In the genomic region with DNA sequence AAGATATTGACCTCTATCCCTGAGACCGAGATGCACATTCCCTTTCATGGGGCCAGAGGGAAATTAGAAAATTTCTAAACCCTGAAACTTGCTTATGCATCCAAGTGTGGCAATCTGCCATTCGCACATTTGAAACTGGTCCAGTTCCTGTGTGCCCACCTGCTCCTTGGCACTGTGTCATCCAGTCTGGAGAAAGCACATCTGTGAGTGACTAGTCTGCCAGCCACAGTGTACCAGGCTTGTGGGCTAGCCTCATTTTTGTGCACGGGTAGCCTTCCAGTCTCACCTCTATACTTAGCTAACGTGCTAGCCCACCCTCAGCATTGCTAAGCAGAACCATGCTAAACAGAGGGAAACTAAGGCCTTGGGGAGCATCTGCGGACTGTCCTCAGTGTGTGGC, we compare ENCODE assay signal across 9 mouse cellular contexts. TPM values are rescaled to one million over a fixed set of nuclear protein-coding genes. Genes with fewer than 3 reads are reported as not detected.
DNase-seq lines count a peak whose midpoint lies in the region; ATAC-seq lines count a peak whose summit lies in the region.
"Had no signal": no experiment of that assay in that cellular context is flagged by ENCODE, and none has a peak within 500 bp of the region (broad histone marks: within the 10 kb centered on the region; RNA-seq: fewer than 3 reads in every experiment).

No protein-coding gene starts in this region.

- intact Hi-C loops in left cerebral cortex, postnatal 25 days (cut with DNase I) = loop anchor here (5.0 kb wide), 1 partner anchor 282 kb away; no protein-coding TSS in a partner anchor

- ATAC-seq in midbrain, embryonic 13.5 days = no peak
- ATAC-seq in midbrain, embryonic 11.5 days (ENCODE audit: low FRiP score) = no peak

- H3K36me3 ChIP-seq in midbrain, embryonic 13.5 days = peaks cover 28% of the 10 kb centered on the region
- no peaks in the 10 kb centered on the region for H3K36me3 ChIP-seq in midbrain, embryonic 11.5 days (ENCODE audit: control insufficient read depth, insufficient read depth, low read length)

- H3K9me3 ChIP-seq in midbrain, embryonic 13.5 days = no peaks in the 10 kb centered on the region
- H3K9me3 ChIP-seq in midbrain, embryonic 11.5 days (ENCODE audit: control insufficient read depth, low read length) = no peaks in the 10 kb centered on the region

- H3K4me3 ChIP-seq in midbrain, embryonic 13.5 days (replicated peaks) = no peak overlapping the region
- no peak overlapping the region for H3K4me3 ChIP-seq in midbrain, embryonic 11.5 days (ENCODE audit: low read depth, low read length)

- no peaks in the 10 kb centered on the region for H3K27me3 ChIP-seq in midbrain, embryonic 13.5 days
- no peaks in the 10 kb centered on the region for H3K27me3 ChIP-seq in midbrain, embryonic 11.5 days (ENCODE audit: control insufficient read depth, insufficient read depth, low read length)

- peaks cover 40% of the 10 kb centered on the region for H3K4me1 ChIP-seq in midbrain, embryonic 13.5 days (replicated peaks)
- peaks cover 10% of the 10 kb centered on the region for H3K4me1 ChIP-seq in midbrain, embryonic 11.5 days (ENCODE audit: control insufficient read depth, insufficient read depth, low read length)

- H3K4me2 ChIP-seq in midbrain, embryonic 13.5 days (replicated peaks) = no peak overlapping the region
- H3K4me2 ChIP-seq in midbrain, embryonic 11.5 days = no peak overlapping the region

- H3K9ac ChIP-seq in midbrain, embryonic 13.5 days (replicated peaks) = no peak overlapping the region
- no peak overlapping the region for H3K9ac ChIP-seq in midbrain, embryonic 11.5 days (ENCODE audit: low read length)

- H3K27ac ChIP-seq in midbrain, embryonic 13.5 days = peak overlapping the region; percentile 92
- no peak overlapping the region for H3K27ac ChIP-seq in midbrain, embryonic 11.5 days (ENCODE audit: low read depth, low read length)

- WGBS in midbrain, embryonic 13.5 days = 84% methylated on average over 5 of the region's 5 CpGs
- WGBS in midbrain, embryonic 11.5 days = 86% methylated on average over 5 of the region's 5 CpGs

- no peak for DNase-seq in midbrain, embryonic 11.5 days (ENCODE audit: low spot score, missing footprints)
- DNase-seq in frontal cortex, postnatal 14 days (ENCODE audit: low spot score in 2 of 2) = peak; percentile 46 to 62
- peak; percentile 67 to 84 for DNase-seq in left cerebral cortex, postnatal 25 days (ENCODE audit: low spot score in 2 of 2)
- DNase-seq in telencephalon, adult 2 months (ENCODE audit: low read depth, low spot score) = peak; percentile 57
- DNase-seq in lung, postnatal 10 days = no peak
- DNase-seq in embryo, embryonic 10.5 days (ENCODE audit: low spot score) = no peak
- DNase-seq in yolk sac, embryonic 10.5 days (ENCODE audit: low spot score) = no peak
- DNase-seq: embryo, embryonic 11 days had no signal

RNA-seq across cellular contexts. Expression of a gene that starts 53.0 kb away (rescaled TPM):
- 43.2 and 48.0 TPM in 2 replicates for polyA plus RNA-seq in midbrain, embryonic 13.5 days (2015; fragmentation: Nextera tagmentation; extraction: Ambion mirVana)
- 67.3 and 69.4 TPM in 2 replicates for polyA plus RNA-seq in midbrain, embryonic 11.5 days (2014; fragmentation: Nextera tagmentation; extraction: Ambion mirVana)
- total RNA-seq in left cerebral cortex, postnatal 25 days (2021) = 10 to 100 TPM; 45.7 to 51.9 TPM

Comparison
In these comparisons a context has a peak if more than half of its experiments do, and no peak if none do; other contexts are left out.
1. DNase-seq: peak in frontal cortex, postnatal 14 days (2 of 2), left cerebral cortex, postnatal 25 days (2 of 2) and telencephalon, adult 2 months (single experiment); none in midbrain, embryonic 11.5 days (single experiment), lung, postnatal 10 days (single experiment), embryo, embryonic 10.5 days (single experiment) and yolk sac, embryonic 10.5 days (single experiment).